Mouse (Mus musculus): ENCODE results near the gene Tdrd9. TPM values are rescaled to one million over a fixed set of nuclear protein-coding genes. Genes with fewer than 3 reads are reported as not detected.

Gene Tdrd9
- total RNA-seq, 2 experiments from 2014 or later: not detected

GRCm38 (mm10) chr12:112096733-112097117 is 125.4 kb downstream of the Tdrd9 start:
- ATAC-seq (replicated peaks; ENCODE audit: poor library complexity, severe bottlenecking): no peak

- no peak for ATAC-seq (replicated peaks; ENCODE audit: poor library complexity, severe bottlenecking)
These were observed 128.7 kb downstream of the Tdrd9 start for GRCm38 (mm10) chr12:112100106-112100505.

DNA sequence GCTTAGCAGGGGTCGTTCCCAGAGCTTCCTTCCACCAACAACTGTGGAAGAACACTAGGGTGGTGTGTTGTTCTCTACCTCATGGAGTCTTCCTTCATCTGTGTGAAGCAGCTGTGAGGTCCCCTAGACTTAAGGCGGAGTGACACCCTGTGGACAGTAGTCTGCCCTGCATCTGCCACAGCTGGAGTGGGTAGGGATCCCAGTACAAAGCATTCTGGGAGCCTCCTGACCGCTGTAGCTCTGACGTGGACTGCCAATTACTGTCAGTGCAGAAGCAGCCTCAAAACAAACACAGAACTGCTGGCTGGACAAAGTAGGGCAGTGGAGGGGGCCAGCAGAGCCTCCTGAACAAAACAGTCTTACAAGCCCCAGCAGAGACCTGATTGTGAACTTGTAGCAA is 129.7 kb downstream of the Tdrd9 start:
- ATAC-seq (replicated peaks; ENCODE audit: poor library complexity, severe bottlenecking): no peak

GRCm38 (mm10) chr12:112103179-112103578 is 131.8 kb downstream of the Tdrd9 start:
- no peak for ATAC-seq (replicated peaks; ENCODE audit: poor library complexity, severe bottlenecking)

DNA sequence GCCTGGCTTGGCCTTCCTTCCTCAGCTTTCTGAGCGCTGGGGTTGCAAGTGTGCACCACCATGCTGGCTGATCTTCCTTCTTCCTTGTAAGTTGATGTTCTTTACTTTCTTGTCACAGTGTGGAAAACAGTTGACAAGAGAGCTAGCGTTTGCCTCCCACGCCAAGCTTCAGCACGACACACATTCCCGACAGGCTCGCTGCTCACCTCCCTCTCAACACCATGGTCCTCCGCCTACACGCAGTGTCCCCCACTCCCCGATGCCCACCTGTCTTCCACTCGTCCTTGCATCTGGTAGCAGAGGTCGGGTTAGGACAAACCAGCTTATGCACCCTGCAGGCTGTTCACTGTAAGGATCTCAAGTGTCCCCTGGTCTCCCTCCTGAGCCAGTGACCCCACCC is 133.5 kb downstream of the Tdrd9 start:
- ATAC-seq (replicated peaks; ENCODE audit: poor library complexity, severe bottlenecking): no peak

DNA sequence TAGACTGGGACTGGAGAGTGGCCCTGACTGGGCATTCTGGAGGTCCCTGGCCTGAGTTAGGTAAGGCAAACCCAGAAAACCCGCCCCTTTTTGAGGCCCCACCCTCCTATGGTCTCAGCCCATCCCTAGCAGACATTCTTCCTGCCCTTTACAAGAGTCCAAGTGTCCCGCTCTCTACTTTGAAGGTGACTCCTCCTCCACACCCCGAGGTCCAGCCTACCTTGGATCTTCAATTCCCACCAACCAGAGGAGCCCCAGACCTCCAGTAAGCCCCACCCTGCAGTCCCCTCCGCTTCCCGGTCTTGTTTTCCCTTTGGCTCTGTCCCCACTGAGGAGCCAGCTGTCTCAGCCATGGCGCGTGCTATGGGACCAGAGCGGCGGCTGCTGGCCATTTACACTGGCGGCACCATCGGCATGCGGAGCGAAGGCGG is 135.2 kb downstream of the Tdrd9 start, which contains the start of gene Aspg:
Aspg (plus strand) TSS at position 139 of the 431 bp plus-strand sequence.
- ATAC-seq (replicated peaks; ENCODE audit: poor library complexity, severe bottlenecking): no peak

DNA sequence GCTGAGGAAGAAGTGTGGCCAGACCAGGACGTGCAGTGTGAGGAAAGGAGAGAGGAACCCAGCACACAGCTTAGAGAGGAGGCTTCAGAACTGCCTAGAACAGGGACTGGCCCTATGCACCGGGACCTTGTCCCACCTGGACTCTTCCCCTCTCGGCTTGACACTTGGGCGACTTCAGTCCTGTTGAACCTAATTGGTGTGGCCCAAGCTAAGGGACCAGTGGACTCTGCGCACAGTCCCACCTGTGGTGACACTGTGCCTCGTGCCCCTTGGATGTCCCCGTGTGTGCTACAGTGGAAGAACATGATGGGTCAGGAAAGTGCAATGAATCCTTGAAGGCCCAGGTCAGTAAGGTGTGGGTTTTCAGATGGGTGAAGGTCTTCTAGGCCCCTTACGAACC is 136.3 kb downstream of the Tdrd9 start:
- ATAC-seq (replicated peaks; ENCODE audit: poor library complexity, severe bottlenecking): no peak

- no peak for ATAC-seq (replicated peaks; ENCODE audit: poor library complexity, severe bottlenecking)
These were observed 137.5 kb downstream of the Tdrd9 start for GRCm38 (mm10) chr12:112108696-112109445.

- ATAC-seq (replicated peaks; ENCODE audit: poor library complexity, severe bottlenecking): no peak
These were observed 138.3 kb downstream of the Tdrd9 start for GRCm38 (mm10) chr12:112109701-112110100.

- no peak for ATAC-seq (replicated peaks; ENCODE audit: poor library complexity, severe bottlenecking)
These were observed 140.0 kb downstream of the Tdrd9 start for GRCm38 (mm10) chr12:112111323-112111722.

GRCm38 (mm10) chr12:112112235-112112634 is 140.9 kb downstream of the Tdrd9 start:
- no peak for ATAC-seq (replicated peaks; ENCODE audit: poor library complexity, severe bottlenecking)

DNA sequence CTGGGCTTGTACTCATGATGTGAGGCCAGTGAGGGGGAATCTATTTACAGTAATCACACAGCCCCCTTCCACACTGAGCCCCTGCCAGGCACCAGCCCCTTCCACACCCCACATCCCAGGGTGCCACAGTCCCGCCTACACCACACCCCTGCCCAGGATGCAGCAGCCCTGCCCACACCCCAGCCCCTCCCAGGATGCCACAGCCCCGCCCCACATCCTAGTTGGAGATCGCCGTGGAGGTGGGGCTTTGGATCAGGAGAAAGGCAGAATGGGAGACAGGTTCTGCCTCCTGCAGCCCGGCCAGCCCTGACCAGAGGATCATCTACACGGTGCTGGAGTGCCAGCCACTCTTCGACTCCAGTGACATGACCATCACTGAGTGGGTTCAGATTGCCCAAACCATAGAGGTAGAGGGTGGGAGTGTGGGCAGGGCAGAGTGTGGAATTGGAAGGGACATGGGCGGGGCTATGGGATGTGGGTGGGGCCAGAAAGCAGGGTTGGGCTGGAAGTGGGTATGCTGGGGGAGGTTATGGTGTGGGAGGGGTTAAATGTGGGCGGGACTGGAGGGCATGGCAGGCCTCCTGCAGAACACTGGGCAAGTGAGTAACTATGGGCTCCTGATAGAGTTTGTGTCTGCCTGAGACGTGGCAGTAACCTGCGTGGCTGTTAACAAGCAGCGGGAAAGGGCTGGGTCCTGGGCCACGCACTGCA is 141.5 kb downstream of the Tdrd9 start:
- ATAC-seq (replicated peaks; ENCODE audit: poor library complexity, severe bottlenecking): peak; percentile 24; the same call in 1 of the 2 replicates

GRCm38 (mm10) chr12:112113710-112114109 is 142.4 kb downstream of the Tdrd9 start:
- ATAC-seq (replicated peaks; ENCODE audit: poor library complexity, severe bottlenecking): peak; percentile 80

DNA sequence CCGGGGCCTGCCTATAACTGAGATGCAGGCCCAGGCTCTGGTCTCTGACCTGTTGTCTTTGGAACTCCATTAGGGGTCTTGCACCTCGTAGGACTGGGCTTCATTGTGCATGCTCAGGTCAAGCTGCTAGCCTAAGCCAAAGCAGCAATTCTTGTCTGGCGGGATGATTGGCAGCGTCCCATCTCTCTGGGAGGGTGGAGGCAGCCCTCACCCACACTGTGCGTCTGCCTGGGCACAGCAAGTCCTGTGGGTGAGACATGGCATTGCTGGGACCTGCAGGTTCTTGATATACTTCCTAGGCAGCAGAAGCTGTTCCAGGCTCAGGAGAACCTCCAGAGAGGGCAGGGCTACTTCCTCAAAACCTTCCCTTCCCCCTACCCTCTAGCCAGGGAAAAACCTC is 145.6 kb downstream of the Tdrd9 start:
- no peak for ATAC-seq (replicated peaks; ENCODE audit: poor library complexity, severe bottlenecking)

DNA sequence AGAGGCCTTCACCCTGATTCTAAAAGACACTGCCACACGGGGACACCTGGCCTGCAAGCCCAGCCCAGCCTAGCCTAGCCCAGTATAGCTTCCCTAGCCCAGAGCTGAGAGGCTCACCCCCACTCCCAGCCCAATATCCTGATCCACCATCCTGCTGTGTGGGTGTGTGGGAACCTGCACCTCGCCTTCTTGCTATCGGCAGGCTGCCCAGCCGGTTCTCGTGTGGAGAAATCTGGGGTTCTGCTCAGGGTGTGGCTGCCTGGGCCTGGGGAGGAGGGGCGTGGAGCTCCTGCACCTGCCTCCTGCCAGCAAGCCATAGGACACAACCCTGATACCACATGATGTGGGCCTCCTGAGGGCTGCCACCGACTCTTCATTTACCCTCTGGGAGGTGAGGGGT is 146.3 kb downstream of the Tdrd9 start:
- no peak for ATAC-seq (replicated peaks; ENCODE audit: poor library complexity, severe bottlenecking)

Other genes with a start within 250 kb of the Tdrd9 start
- gene Klc1, start 212.7 kb upstream of the Tdrd9 start, total RNA-seq (2014; fragmentation: Nextera tagmentation): 45.3 and 48.2 TPM in 2 replicates
- gene Klc1, start 212.7 kb upstream of the Tdrd9 start, total RNA-seq (2017): 26.7 and 42.1 TPM in 2 replicates
- gene Xrcc3, start 157.7 kb upstream of the Tdrd9 start, total RNA-seq (2014; fragmentation: Nextera tagmentation): 16.7 and 31.1 TPM in 2 replicates
- 6.8 and 8.6 TPM in 2 replicates for gene Xrcc3, start 157.7 kb upstream of the Tdrd9 start, total RNA-seq (2017)
- gene Zfyve21, start 157.4 kb upstream of the Tdrd9 start, total RNA-seq (2014; fragmentation: Nextera tagmentation): 14.0 and 19.5 TPM in 2 replicates
- gene Zfyve21, start 157.4 kb upstream of the Tdrd9 start, total RNA-seq (2017): 5.3 and 6.2 TPM in 2 replicates
- 11.2 and 11.4 TPM in 2 replicates for gene Ppp1r13b, start 63.4 kb upstream of the Tdrd9 start, total RNA-seq (2014; fragmentation: Nextera tagmentation)
- gene Ppp1r13b, start 63.4 kb upstream of the Tdrd9 start, total RNA-seq (2017): 2.9 and 4.7 TPM in 2 replicates
- gene Atp5mpl, start 4.6 kb upstream of the Tdrd9 start, total RNA-seq (2014; fragmentation: Nextera tagmentation): 630 and 670 TPM in 2 replicates
- 410 and 442 TPM in 2 replicates for gene Atp5mpl, start 4.6 kb upstream of the Tdrd9 start, total RNA-seq (2017)
- not detected in 2 replicates for gene Rd3l, start 9.8 kb downstream of the Tdrd9 start, total RNA-seq (2014; fragmentation: Nextera tagmentation)
- gene Rd3l, start 9.8 kb downstream of the Tdrd9 start, total RNA-seq (2017): not detected in 2 replicates
- not detected in 2 replicates for gene Aspg, start 135.1 kb downstream of the Tdrd9 start, total RNA-seq (2014; fragmentation: Nextera tagmentation)
- not detected in 2 replicates for gene Aspg, start 135.1 kb downstream of the Tdrd9 start, total RNA-seq (2017)
- gene Kif26a, start 174.6 kb downstream of the Tdrd9 start, total RNA-seq (2014; fragmentation: Nextera tagmentation): not detected in 2 replicates
- gene Kif26a, start 174.6 kb downstream of the Tdrd9 start, total RNA-seq (2017): not detected in 2 replicates